Mouse (Mus musculus) ES-E14 (cell line): Measurements from ENCODE around the gene Spred2.

Source experiments
- HCFC1 ChIP-seq: IDR thresholded peaks from 2 replicates; pipeline ENCODE4 v1.6.1; 2012; ENCODE audit warnings: low read length, inconsistent platforms, borderline replicate concordance; ENCODE audit not compliant: insufficient read depth
- ZC3H11A ChIP-seq: IDR thresholded peaks from 2 replicates; pipeline ENCODE4 v1.6.1; 2012; ENCODE audit warnings: low read depth, mild to moderate bottlenecking, inconsistent platforms, low read length, borderline replicate concordance

GRCm38 (mm10) chr11:19928633-19929032 is 4.5 kb downstream of the Spred2 start:
- TF ChIP-seq HCFC1 (no peak), ZC3H11A (no peak)
